Mouse (Mus musculus): ENCODE measurements around the gene Nap1l4. TPM values are rescaled to one million over a fixed set of nuclear protein-coding genes. Genes with fewer than 3 reads are reported as not detected.

Nap1l4 gene
- polyA plus RNA-seq (2014; fragmentation: Illumina TruSeq; extraction: RNeasy Lipid Tissue Mini Kit (QIAGEN cat#74804); ENCODE audit: low read depth, low replicate concordance): 89.8 TPM

DNA sequence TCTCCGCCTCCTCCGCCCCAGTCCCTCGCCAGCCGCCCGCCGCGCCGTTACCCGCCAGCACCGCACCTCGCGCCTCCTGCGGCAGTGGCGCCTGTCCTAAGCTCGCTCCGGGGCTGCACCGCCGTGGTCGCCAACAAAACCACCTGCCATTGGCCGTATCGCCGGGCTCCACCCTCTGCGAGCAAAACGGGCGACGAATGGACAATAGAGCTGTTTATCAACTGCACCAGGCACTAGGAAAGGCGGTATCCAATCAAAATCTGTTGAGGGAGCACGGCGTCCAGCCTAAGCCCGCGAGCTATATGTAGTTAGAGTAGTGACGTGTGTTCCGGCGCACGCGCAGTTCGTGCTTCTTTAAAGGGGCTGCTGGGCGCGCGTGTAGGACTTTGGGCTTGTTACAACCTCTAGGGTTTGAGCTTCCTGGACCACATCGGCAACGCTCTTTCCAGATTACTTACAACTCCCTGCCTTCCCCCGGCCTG, at the start of gene Nap1l4:
Nap1l4 (minus strand) TSS at position 131 of the 482 bp plus-strand sequence.

DNA sequence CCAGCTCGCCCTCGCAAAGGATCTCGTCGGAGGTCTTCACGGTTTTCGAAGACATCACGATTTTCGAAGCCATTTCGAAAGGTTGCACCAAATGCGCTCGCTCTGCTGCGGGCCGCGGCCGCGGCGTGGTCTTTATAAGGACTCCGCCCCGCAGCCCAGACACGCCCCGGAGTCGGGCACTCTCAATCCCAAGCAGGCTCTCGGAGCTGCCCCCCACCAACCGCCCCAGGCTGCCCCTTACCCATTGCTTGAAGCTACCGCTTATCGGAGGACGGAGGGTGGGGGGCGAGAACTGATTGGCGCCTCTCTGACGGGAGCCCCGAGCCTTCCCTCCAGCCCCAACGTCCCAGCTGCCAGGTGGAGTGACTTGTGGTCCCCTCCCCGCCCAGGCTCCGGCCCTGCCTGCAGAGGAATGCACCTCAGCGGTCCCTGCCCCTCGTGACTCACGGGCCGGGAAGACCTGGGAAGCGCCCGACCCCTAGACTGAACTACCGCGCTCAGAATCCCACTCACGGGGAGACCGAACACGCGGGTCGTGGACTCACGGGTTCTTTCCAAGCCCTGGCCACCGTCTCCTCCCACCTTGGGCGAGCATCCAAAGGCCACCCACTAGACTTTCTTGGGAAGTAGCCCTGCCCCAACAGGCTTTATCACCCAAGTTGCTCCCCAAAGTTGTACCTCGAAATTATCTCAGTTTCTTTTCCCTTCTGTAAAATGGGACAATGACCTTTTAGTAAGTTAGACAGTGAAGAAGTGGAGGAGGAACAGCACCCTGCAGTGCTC, 46.3 kb downstream of the Nap1l4 start, which contains the start of gene Phlda2:
Phlda2 (minus strand) TSS at position 733 of the 783 bp plus-strand sequence.

DNA sequence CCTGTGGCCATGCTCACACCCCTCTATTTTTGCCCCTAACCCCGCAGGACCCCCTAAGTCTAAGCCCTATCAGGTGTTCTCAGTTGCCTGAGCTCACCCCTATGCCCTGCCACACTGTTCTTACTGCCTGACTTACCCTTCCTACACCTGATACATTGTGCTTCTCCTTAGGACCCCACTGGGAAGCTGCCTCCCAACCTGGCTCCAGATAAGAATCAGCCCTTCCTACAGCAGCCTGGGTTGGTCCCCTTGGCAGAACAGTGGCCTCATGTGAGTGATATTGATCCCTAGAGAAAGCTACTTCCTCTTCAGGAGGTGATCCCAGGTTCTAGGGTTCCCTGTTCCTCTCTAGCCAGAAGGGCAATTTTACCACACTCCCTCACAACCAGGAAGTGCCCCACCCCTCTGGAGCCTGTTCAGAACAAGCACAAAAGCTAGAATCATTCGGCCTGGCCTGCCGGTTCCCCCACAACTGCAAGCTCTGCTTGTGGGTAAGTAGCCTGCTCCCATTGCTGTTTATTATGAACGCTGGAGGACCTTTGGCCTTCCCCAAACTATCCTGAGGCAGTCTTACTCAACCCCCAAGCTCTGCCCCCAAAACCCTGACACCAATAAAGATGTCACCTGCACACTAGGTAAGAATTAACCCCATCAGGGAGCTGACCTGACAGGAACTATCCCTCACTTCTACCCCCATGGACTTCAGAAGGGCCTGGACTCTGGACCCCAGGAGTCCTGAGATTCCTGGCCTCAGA, 75.4 kb downstream of the Nap1l4 start, which contains the start of gene Slc22a18:
Slc22a18 (plus strand) TSS at position 390 of the 755 bp plus-strand sequence.

Other genes starting within 250 kb of the Nap1l4 start
- 15.0 TPM for gene Cdkn1c, start 88.1 kb downstream of the Nap1l4 start, polyA plus RNA-seq (2014; fragmentation: Illumina TruSeq; extraction: RNeasy Lipid Tissue Mini Kit (QIAGEN cat#74804); ENCODE audit: low read depth, low replicate concordance)
- 0.98 TPM for gene Slc22a18, start 75.4 kb downstream of the Nap1l4 start, polyA plus RNA-seq (2014; fragmentation: Illumina TruSeq; extraction: RNeasy Lipid Tissue Mini Kit (QIAGEN cat#74804); ENCODE audit: low read depth, low replicate concordance)
- not detected for gene Phlda2, start 46.0 kb downstream of the Nap1l4 start, polyA plus RNA-seq (2014; fragmentation: Illumina TruSeq; extraction: RNeasy Lipid Tissue Mini Kit (QIAGEN cat#74804); ENCODE audit: low read depth, low replicate concordance)
- 21.7 TPM for gene Cars, start 51.0 kb upstream of the Nap1l4 start, polyA plus RNA-seq (2014; fragmentation: Illumina TruSeq; extraction: RNeasy Lipid Tissue Mini Kit (QIAGEN cat#74804); ENCODE audit: low read depth, low replicate concordance)
- 1.3 TPM for gene Tnfrsf26, start 79.6 kb upstream of the Nap1l4 start, polyA plus RNA-seq (2014; fragmentation: Illumina TruSeq; extraction: RNeasy Lipid Tissue Mini Kit (QIAGEN cat#74804); ENCODE audit: low read depth, low replicate concordance)
- 2.6 TPM for gene Tnfrsf22, start 100.6 kb upstream of the Nap1l4 start, polyA plus RNA-seq (2014; fragmentation: Illumina TruSeq; extraction: RNeasy Lipid Tissue Mini Kit (QIAGEN cat#74804); ENCODE audit: low read depth, low replicate concordance)
- 5.8 TPM for gene Tnfrsf23, start 136.8 kb upstream of the Nap1l4 start, polyA plus RNA-seq (2014; fragmentation: Illumina TruSeq; extraction: RNeasy Lipid Tissue Mini Kit (QIAGEN cat#74804); ENCODE audit: low read depth, low replicate concordance)
- gene Osbpl5, start 207.9 kb upstream of the Nap1l4 start, polyA plus RNA-seq (2014; fragmentation: Illumina TruSeq; extraction: RNeasy Lipid Tissue Mini Kit (QIAGEN cat#74804); ENCODE audit: low read depth, low replicate concordance): 3.0 TPM
- gene Mrgprg, start 217.9 kb upstream of the Nap1l4 start, polyA plus RNA-seq (2014; fragmentation: Illumina TruSeq; extraction: RNeasy Lipid Tissue Mini Kit (QIAGEN cat#74804); ENCODE audit: low read depth, low replicate concordance): not detected
- gene Mrgpre, start 235.4 kb upstream of the Nap1l4 start, polyA plus RNA-seq (2014; fragmentation: Illumina TruSeq; extraction: RNeasy Lipid Tissue Mini Kit (QIAGEN cat#74804); ENCODE audit: low read depth, low replicate concordance): 0.44 TPM

All from sigmoid colon, adult 10 weeks (tissue).